Mouse (Mus musculus): ENCODE measurements around the gene Olfr380. TPM values are rescaled to one million over a fixed set of nuclear protein-coding genes. Genes with fewer than 3 reads are reported as not detected.

Olfr380 gene
- not detected in 2 replicates for polyA plus RNA-seq (2015; fragmentation: Nextera tagmentation; extraction: Ambion mirVana)

DNA sequence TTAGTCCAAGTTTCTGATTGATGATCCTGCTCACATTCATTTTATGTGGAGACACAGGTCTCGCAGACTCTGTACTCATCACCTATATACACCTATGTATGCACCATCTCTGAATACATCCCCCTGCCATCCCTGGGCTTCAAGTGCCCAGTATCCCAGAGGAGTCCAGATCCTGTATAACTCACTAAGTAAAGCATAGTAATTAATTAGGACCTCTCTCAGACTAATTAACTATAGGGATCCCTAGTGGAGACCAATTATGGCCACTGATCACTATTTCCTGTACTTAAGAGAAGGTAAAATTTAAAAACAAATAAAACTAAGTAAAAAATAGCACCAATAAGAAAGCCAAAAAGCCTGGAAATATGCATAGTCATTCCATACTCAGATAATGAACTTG, at the start of gene Olfr380:
TSS of gene Olfr380 (minus strand) at position 101 of the 400 bp plus-strand sequence.

GRCm38 (mm10) chr11:73491503-73491902, 34.2 kb upstream of the Olfr380 start, which contains the start of gene Olfr381:
Gene Olfr381, minus strand, starts transcription at chr11:73491603.

DNA sequence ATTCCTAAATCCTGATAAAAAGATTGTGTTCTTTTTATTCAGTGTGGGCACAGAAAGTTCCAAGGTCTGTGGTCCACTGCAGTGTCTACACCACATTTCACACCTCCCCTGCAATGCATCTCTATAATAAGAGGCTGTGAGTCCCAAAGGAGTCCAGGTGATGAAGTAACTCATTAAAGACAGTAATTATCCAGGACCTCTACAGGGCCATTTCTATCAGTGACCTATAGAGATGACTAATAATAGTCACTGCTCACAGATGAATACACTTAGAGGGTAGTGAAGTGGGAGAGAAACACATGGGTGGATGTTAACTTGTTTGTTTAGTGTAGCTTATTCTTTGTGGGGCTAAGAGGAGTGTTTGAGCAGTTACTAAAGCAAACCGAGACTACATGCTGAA, 28.9 kb downstream of the Olfr380 start, which contains the start of gene Olfr378:
TSS of gene Olfr378 (minus strand) at position 101 of the 400 bp plus-strand sequence.

Other genes starting within 250 kb of the Olfr380 start
- gene Trpv1, start 223.2 kb downstream of the Olfr380 start, polyA plus RNA-seq (2015; fragmentation: Nextera tagmentation; extraction: Ambion mirVana): 0.12 and 0.26 TPM in 2 replicates
- gene Trpv3, start 190.1 kb downstream of the Olfr380 start, polyA plus RNA-seq (2015; fragmentation: Nextera tagmentation; extraction: Ambion mirVana): 0.03 and 0.07 TPM in 2 replicates
- 4.4 and 6.5 TPM in 2 replicates for gene Aspa, start 127.9 kb downstream of the Olfr380 start, polyA plus RNA-seq (2015; fragmentation: Nextera tagmentation; extraction: Ambion mirVana)
- gene Gm49340, start 127.8 kb downstream of the Olfr380 start, polyA plus RNA-seq (2015; fragmentation: Nextera tagmentation; extraction: Ambion mirVana): not detected in 2 replicates
- 0.10 TPM in 1 of 2 replicates, not detected in the other for gene Spata22, start 127.8 kb downstream of the Olfr380 start, polyA plus RNA-seq (2015; fragmentation: Nextera tagmentation; extraction: Ambion mirVana)
- not detected in 2 replicates for gene Olfr20, start 106.7 kb downstream of the Olfr380 start, polyA plus RNA-seq (2015; fragmentation: Nextera tagmentation; extraction: Ambion mirVana)
- not detected in 2 replicates for gene Olfr376, start 86.3 kb downstream of the Olfr380 start, polyA plus RNA-seq (2015; fragmentation: Nextera tagmentation; extraction: Ambion mirVana)
- not detected in 2 replicates for gene Olfr1, start 57.9 kb downstream of the Olfr380 start, polyA plus RNA-seq (2015; fragmentation: Nextera tagmentation; extraction: Ambion mirVana)
- not detected in 2 replicates for gene Olfr378, start 29.0 kb downstream of the Olfr380 start, polyA plus RNA-seq (2015; fragmentation: Nextera tagmentation; extraction: Ambion mirVana)
- gene Olfr381, start 34.1 kb upstream of the Olfr380 start, polyA plus RNA-seq (2015; fragmentation: Nextera tagmentation; extraction: Ambion mirVana): not detected in 2 replicates
- gene Olfr382, start 59.7 kb upstream of the Olfr380 start, polyA plus RNA-seq (2015; fragmentation: Nextera tagmentation; extraction: Ambion mirVana): not detected in 2 replicates
- not detected in 2 replicates for gene Olfr385, start 135.5 kb upstream of the Olfr380 start, polyA plus RNA-seq (2015; fragmentation: Nextera tagmentation; extraction: Ambion mirVana)
- not detected in 2 replicates for gene Olfr384, start 141.1 kb upstream of the Olfr380 start, polyA plus RNA-seq (2015; fragmentation: Nextera tagmentation; extraction: Ambion mirVana)
- not detected in 2 replicates for gene Zfp735, start 231.3 kb upstream of the Olfr380 start, polyA plus RNA-seq (2015; fragmentation: Nextera tagmentation; extraction: Ambion mirVana)

Measured in skeletal muscle tissue, postnatal 0 days (tissue).